Mouse (Mus musculus): ENCODE measurements around the gene Stam2. TPM values are rescaled to one million over a fixed set of nuclear protein-coding genes. Genes with fewer than 3 reads are reported as not detected.

Stam2 gene
- polyA plus RNA-seq, 1 experiment from 2014 or later = 30.1 TPM

DNA sequence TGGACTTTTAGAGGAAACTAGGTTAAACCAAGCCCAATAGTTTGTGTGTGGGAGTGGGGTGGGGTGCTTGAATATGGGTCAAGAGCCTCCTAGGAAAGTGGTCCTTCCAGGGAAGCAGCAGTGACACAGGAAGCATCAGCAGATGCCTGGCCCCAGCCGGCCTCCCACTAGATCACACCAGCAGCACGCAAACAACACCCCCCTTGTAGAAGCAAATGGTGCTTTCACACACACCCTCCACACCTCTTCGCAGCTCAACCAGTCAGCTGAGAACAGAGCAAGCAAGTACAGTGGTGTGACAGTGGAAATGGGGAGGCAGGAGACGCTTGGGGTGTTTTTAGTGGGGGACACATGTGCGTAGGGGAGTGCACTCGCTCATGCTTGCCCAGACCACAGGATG lies 98.4 kb downstream of the Stam2 start:
- no peak overlapping the region for H3K27ac ChIP-seq
- H3K27me3 ChIP-seq = no peaks in the 10 kb centered on the region
- H3K4me1 ChIP-seq = peaks cover 8% of the 10 kb centered on the region
- H3K4me3 ChIP-seq = no peak overlapping the region
- no peak for ATAC-seq (ENCODE audit: insufficient number of reproducible peaks, insufficient read depth, low FRiP score, low TSS enrichment, low read depth)
- H3K36me3 ChIP-seq = no peaks in the 10 kb centered on the region
- H3K9me3 ChIP-seq = no peaks in the 10 kb centered on the region
- no peak overlapping the region for H3K4me2 ChIP-seq
- no peak overlapping the region for H3K9ac ChIP-seq
- 84% methylated on average over 6 of the region's 6 CpGs for WGBS

Other genes starting within 250 kb of the Stam2 start
- gene Cacnb4, start 65.5 kb downstream of the Stam2 start, polyA plus RNA-seq (2015; fragmentation: Nextera tagmentation; extraction: Ambion mirVana) = 1.3 and 2.5 TPM in 2 replicates
- gene Fmnl2, start 115.6 kb upstream of the Stam2 start, polyA plus RNA-seq (2015; fragmentation: Nextera tagmentation; extraction: Ambion mirVana) = 13.7 and 16.7 TPM in 2 replicates